Mouse (Mus musculus) MEL (cell line): ENCODE measurements at regions not wholly inside any gene's neighbourhood (a gene's known extent, or its start where the extent isn't known, plus 50 kb on each side); places are given as distances from the start of the nearest gene placed in this dataset.

Experiments used
- DNase-seq: peaks from one replicate; pipeline ENCODE4 v3.0.0; 2011; ENCODE audit warnings: low read depth, low spot score
- H3K27ac ChIP-seq: 2 replicates; pipeline ENCODE4 v1.5.1; 2012; ENCODE audit warnings: low read depth, mild to moderate bottlenecking, control low read depth, low read length, moderate library complexity; ENCODE audit not compliant: control insufficient read depth
- H3K27me3 ChIP-seq, 2 experiments: fragments of 150-350 bp in 1 of 2; sonication (generic) in 1 of 2; 2 replicates each; pipeline ENCODE4 v1.6.1; 2012; ENCODE audit warnings: low read length in 2 of 2, mild to moderate bottlenecking in 2 of 2, improper control_type of control experiment in 1 of 2, moderate library complexity in 1 of 2; ENCODE audit not compliant: insufficient read depth in 2 of 2, control insufficient read depth in 1 of 2
- H3K36me3 ChIP-seq, 2 experiments: 2 replicates each; pipeline ENCODE4 v1.6.1; 2012 to 2014; ENCODE audit warnings: low read length in 2 of 2, improper control_type of control experiment in 1 of 2, inconsistent platforms in 1 of 2, mild to moderate bottlenecking in 1 of 2; ENCODE audit not compliant: insufficient read depth in 2 of 2, control insufficient read depth in 1 of 2
- H3K4me1 ChIP-seq, 2 experiments: fragments of 150-350 bp in 1 of 2; sonication (generic) in 1 of 2; 2 replicates each; pipeline ENCODE4 v1.6.1; 2012; ENCODE audit warnings: low read length in 2 of 2, improper control_type of control experiment in 1 of 2, mild to moderate bottlenecking in 1 of 2; ENCODE audit not compliant: insufficient read depth in 2 of 2, control insufficient read depth in 1 of 2
- H3K4me3 ChIP-seq, 2 experiments: fragments of 150-350 bp in 1 of 2; sonication (generic) in 1 of 2; 2 replicates each; pipeline ENCODE4 v1.5.1; 2012; ENCODE audit warnings: low read depth in 2 of 2, low read length in 2 of 2, mild to moderate bottlenecking in 2 of 2, moderate library complexity in 2 of 2, control low read depth in 1 of 2, improper control_type of control experiment in 1 of 2; ENCODE audit not compliant: control insufficient read depth in 1 of 2, insufficient read depth in 1 of 2
- H3K79me2 ChIP-seq: 2 replicates; pipeline ENCODE4 v1.6.1; 2012; ENCODE audit warnings: mild to moderate bottlenecking, low read length, moderate library complexity; ENCODE audit not compliant: control insufficient read depth, poor library complexity, insufficient read depth
- H3K9ac ChIP-seq: 2 replicates; pipeline ENCODE4 v1.6.1; 2012; ENCODE audit warnings: low read depth, mild to moderate bottlenecking, control low read depth, low read length, moderate library complexity; ENCODE audit not compliant: control insufficient read depth, poor library complexity, severe bottlenecking
- H3K9me3 ChIP-seq: fragments of 150-350 bp; sonication (generic); replicated peaks from 2 replicates; pipeline ENCODE4 v1.6.1; 2012; ENCODE audit warnings: mild to moderate bottlenecking, low read length, improper control_type of control experiment, moderate library complexity; ENCODE audit not compliant: insufficient read depth
- CHD1 ChIP-seq: IDR thresholded peaks from 2 replicates; pipeline ENCODE4 v1.6.1; 2012; ENCODE audit warnings: low read depth, mild to moderate bottlenecking, inconsistent platforms, low read length, improper control_type of control experiment
- CHD2 ChIP-seq: IDR thresholded peaks from 2 replicates; pipeline ENCODE4 v1.6.1; 2011; ENCODE audit warnings: low read length, improper control_type of control experiment
- CTCF ChIP-seq, 3 experiments: IDR thresholded peaks in 2 of 3; conservative IDR thresholded peaks in 1 of 3; 2 replicates each; pipeline ENCODE4 v1.5.1; 2011 to 2012; ENCODE audit warnings: low read length in 3 of 3, low read depth in 2 of 3, mild to moderate bottlenecking in 2 of 3, improper control_type of control experiment in 1 of 3, inconsistent platforms in 1 of 3, mixed read lengths in 1 of 3, moderate library complexity in 1 of 3; ENCODE audit not compliant: control insufficient read depth in 1 of 3, insufficient read depth in 1 of 3, poor library complexity in 1 of 3, severe bottlenecking in 1 of 3
- ELF1 ChIP-seq: IDR thresholded peaks from 2 replicates; pipeline ENCODE4 v1.6.1; 2014; ENCODE audit warnings: low read depth, mild to moderate bottlenecking, inconsistent platforms, low read length, improper control_type of control experiment, moderate library complexity
- ETS1 ChIP-seq: IDR thresholded peaks from 2 replicates; pipeline ENCODE4 v1.6.1; 2012; ENCODE audit warnings: low read depth, mild to moderate bottlenecking, inconsistent platforms, low read length, improper control_type of control experiment, moderate library complexity
- GABPA ChIP-seq: IDR thresholded peaks from 2 replicates; pipeline ENCODE4 v1.6.1; 2012; ENCODE audit warnings: low read depth, mild to moderate bottlenecking, inconsistent platforms, low read length, improper control_type of control experiment, moderate library complexity
- GATA1 ChIP-seq: IDR thresholded peaks from 2 replicates; pipeline ENCODE4 v1.6.1; 2011; ENCODE audit warnings: low read depth, low read length, improper control_type of control experiment
- KAT2A ChIP-seq: conservative IDR thresholded peaks from 2 replicates; pipeline ENCODE4 v1.6.1; 2012; ENCODE audit warnings: low read depth, low read length, improper control_type of control experiment, inconsistent platforms
- MAFK ChIP-seq: IDR thresholded peaks from 2 replicates; pipeline ENCODE4 v1.6.1; 2011; ENCODE audit warnings: low read depth, mild to moderate bottlenecking, low read length, improper control_type of control experiment, borderline replicate concordance
- MAX ChIP-seq: IDR thresholded peaks from 2 replicates; pipeline ENCODE4 v1.6.1; 2011; ENCODE audit warnings: low read length, improper control_type of control experiment
- MAZ ChIP-seq: IDR thresholded peaks from 2 replicates; pipeline ENCODE4 v1.6.1; 2012; ENCODE audit warnings: low read depth, mild to moderate bottlenecking, inconsistent platforms, low read length, improper control_type of control experiment
- RAD21 ChIP-seq: IDR thresholded peaks from 2 replicates; pipeline ENCODE4 v1.6.1; 2011; ENCODE audit warnings: mild to moderate bottlenecking, low read depth, low read length, improper control_type of control experiment
- RCOR1 ChIP-seq: IDR thresholded peaks from 2 replicates; pipeline ENCODE4 v1.6.1; 2012; ENCODE audit warnings: low read depth, mild to moderate bottlenecking, inconsistent platforms, low read length, improper control_type of control experiment
- SMC3 ChIP-seq: IDR thresholded peaks from 2 replicates; pipeline ENCODE4 v1.6.1; 2011; ENCODE audit warnings: low read depth, low read length, improper control_type of control experiment
- TCF12 ChIP-seq: IDR thresholded peaks from 2 replicates; pipeline ENCODE4 v1.6.1; 2014; ENCODE audit warnings: low read depth, mild to moderate bottlenecking, inconsistent platforms, low read length, improper control_type of control experiment, moderate library complexity
- UBTF ChIP-seq: IDR thresholded peaks from 2 replicates; pipeline ENCODE4 v1.6.1; 2012; ENCODE audit warnings: low read depth, mild to moderate bottlenecking, inconsistent platforms, low read length, improper control_type of control experiment, moderate library complexity, borderline replicate concordance; ENCODE audit not compliant: insufficient read depth
- ZC3H11A ChIP-seq: IDR thresholded peaks from 2 replicates; pipeline ENCODE4 v1.6.1; 2012; ENCODE audit warnings: low read depth, mild to moderate bottlenecking, inconsistent platforms, low read length, improper control_type of control experiment

- H3K4me1 ChIP-seq, result peaks cover 0 to 3% of the 10 kb centered on the region in 2 experiments; a peak in 1 of 4 replicates
- H3K27me3 ChIP-seq, result no peaks in the 10 kb centered on the region
- H3K27ac ChIP-seq, result no peak overlapping the region
- TF ChIP-seq GABPA, result no peak
- no peak for TF ChIP-seq RCOR1
- TF ChIP-seq TCF12, result no peak
- TF ChIP-seq MAFK, result no peak
- no peak for TF ChIP-seq ELF1
- no peak for TF ChIP-seq ZC3H11A
- no peak for DNase-seq
- H3K36me3 ChIP-seq, result no peaks in the 10 kb centered on the region
- H3K9ac ChIP-seq, result no peak overlapping the region
- no peaks in the 10 kb centered on the region for H3K9me3 ChIP-seq
- no peak overlapping the region for H3K4me3 ChIP-seq
- H3K79me2 ChIP-seq, result no peaks in the 10 kb centered on the region
Measured at GRCm38 (mm10) chr12:25181317-25181716, 84.4 kb upstream of the Id2 start.

DNA sequence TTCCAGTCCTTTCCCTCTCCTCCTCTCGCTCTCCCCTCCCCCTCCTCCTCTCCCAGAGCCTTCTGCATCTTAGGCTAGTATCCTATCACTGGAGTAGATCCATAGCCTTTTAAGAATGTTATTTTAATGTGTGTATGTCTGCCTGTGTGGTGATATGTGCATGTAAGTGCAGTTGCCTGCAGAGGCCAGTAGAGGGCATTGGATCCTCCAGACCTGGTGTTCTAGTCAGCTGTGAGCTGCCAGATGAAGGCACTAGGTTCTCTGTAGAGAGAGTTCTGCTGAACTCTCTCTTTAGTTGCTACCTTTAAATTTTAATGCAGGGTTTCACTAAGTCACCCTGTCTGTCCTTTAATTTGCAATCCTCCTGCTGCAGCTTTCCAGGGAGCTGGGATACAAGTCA is 83.9 kb upstream of the Id2 start:
- Histone ChIP-seq H3K27ac (no peak overlapping the region), H3K9ac (no peak overlapping the region), H3K36me3 (no peaks in the 10 kb centered on the region), H3K4me1 (peaks cover 0 to 3% of the 10 kb centered on the region in 2 experiments; a peak in 1 of 4 replicates), H3K9me3 (no peaks in the 10 kb centered on the region), H3K4me3 (no peak overlapping the region), H3K27me3 (no peaks in the 10 kb centered on the region), H3K79me2 (no peaks in the 10 kb centered on the region)
- no peak for DNase-seq
- TF ChIP-seq ETS1 (no peak), KAT2A (no peak), MAZ (no peak), SMC3 (peak; percentile 59), GABPA (no peak), ZC3H11A (peak; percentile 24; the same call in 1 of the 2 replicates), CTCF (IDR thresholded peaks at IDR 0.05 in 2 of 3, conservative IDR thresholded peaks at IDR 0.05 in 1 of 3; ENCODE audit: control insufficient read depth in 1 of 3, insufficient read depth in 1 of 3, low read depth in 2 of 3, low read length in 3 of 3, poor library complexity in 1 of 3, severe bottlenecking in 1 of 3) (peak; percentile 34 to 51 (median 38); a peak in 5 of 6 replicates), RAD21 (peak; percentile 49), GATA1 (no peak), CHD2 (no peak), CHD1 (no peak), MAX (no peak), UBTF (no peak)
